Mouse (Mus musculus) c-Kit-positive CD71-negative TER-119-negative erythroid progenitor cells, embryonic 14.5 days (primary cell): ENCODE measurements around the gene Tiam1.
"Not testable (repeated sequence)": the region's sequence is repeated elsewhere in the genome, so short reads cannot be mapped to it uniquely, and the experiment has no call there.

Source experiments
- DNase-seq: peaks from one replicate; pipeline ENCODE4 v3.0.0-alpha.2; 2013; ENCODE audit warnings: low read depth

Tiam1 gene

GRCm38 (mm10) chr16:90104714-90105459 lies 38.7 kb downstream of the Tiam1 start:
- DNase-seq = no peak

- DNase-seq = no peak
Observed at GRCm38 (mm10) chr16:90103726-90104125, 39.8 kb downstream of the Tiam1 start.

GRCm38 (mm10) chr16:90102596-90102995 lies 41.0 kb downstream of the Tiam1 start:
- DNase-seq = no peak

GRCm38 (mm10) chr16:90098191-90098605 lies 45.4 kb downstream of the Tiam1 start:
- DNase-seq = no peak

GRCm38 (mm10) chr16:90097769-90098168 lies 45.8 kb downstream of the Tiam1 start:
- DNase-seq = no peak

GRCm38 (mm10) chr16:90096011-90096410 lies 47.6 kb downstream of the Tiam1 start:
- no peak for DNase-seq

GRCm38 (mm10) chr16:90093015-90093414 lies 50.6 kb downstream of the Tiam1 start:
- DNase-seq = no peak

GRCm38 (mm10) chr16:90091906-90092305 lies 51.7 kb downstream of the Tiam1 start:
- DNase-seq = no peak

- DNase-seq = no peak
Observed at GRCm38 (mm10) chr16:90091112-90091720, 52.4 kb downstream of the Tiam1 start.

GRCm38 (mm10) chr16:90090368-90090767 lies 53.2 kb downstream of the Tiam1 start:
- DNase-seq = no peak

GRCm38 (mm10) chr16:90087256-90087655 lies 56.3 kb downstream of the Tiam1 start:
- DNase-seq = no peak

- DNase-seq = no peak
Observed at GRCm38 (mm10) chr16:90086111-90086510, 57.5 kb downstream of the Tiam1 start.

- no peak for DNase-seq
Observed at GRCm38 (mm10) chr16:90085580-90085979, 58.0 kb downstream of the Tiam1 start.

GRCm38 (mm10) chr16:90081125-90081524 lies 62.4 kb downstream of the Tiam1 start:
- no peak for DNase-seq

- no peak for DNase-seq
Observed at GRCm38 (mm10) chr16:90078806-90079381, 64.7 kb downstream of the Tiam1 start.

GRCm38 (mm10) chr16:90073510-90073909 lies 70.1 kb downstream of the Tiam1 start:
- DNase-seq = no peak

GRCm38 (mm10) chr16:90072651-90073050 lies 70.9 kb downstream of the Tiam1 start:
- DNase-seq = no peak

- DNase-seq = not testable (repeated sequence)
Observed at GRCm38 (mm10) chr16:90071125-90071524, 72.4 kb downstream of the Tiam1 start.

- DNase-seq = no peak
Observed at GRCm38 (mm10) chr16:90070104-90070503, 73.5 kb downstream of the Tiam1 start.

- DNase-seq = no peak
Observed at GRCm38 (mm10) chr16:90069197-90069596, 74.4 kb downstream of the Tiam1 start.

GRCm38 (mm10) chr16:90052905-90053519 lies 90.6 kb downstream of the Tiam1 start:
- DNase-seq = no peak

GRCm38 (mm10) chr16:90052409-90052808 lies 91.2 kb downstream of the Tiam1 start:
- no peak for DNase-seq

GRCm38 (mm10) chr16:90051051-90051450 lies 92.5 kb downstream of the Tiam1 start:
- no peak for DNase-seq
